7 mouse cellular contexts compared by ENCODE assay signal in genomic region chr13:18218566-18219234, GRCm38 (mm10).
DNase-seq lines count a peak whose midpoint lies in the region; ATAC-seq and TF ChIP-seq lines count a peak whose summit lies in the region.

No protein-coding gene starts in this region.

- peak; percentile 40 for DNase-seq in lung, embryonic 14.5 days
- no peak for DNase-seq in lung, postnatal 36 days
- DNase-seq in embryo, embryonic 10 days (ENCODE audit: low spot score): peak; percentile 72
- peak; percentile 89 for DNase-seq in kidney, postnatal 0 days (ENCODE audit: low spot score)
- DNase-seq in urinary bladder, adult 2 months (ENCODE audit: low spot score): no peak

- no peaks in the 10 kb centered on the region; the same call in 1 of the 2 replicates for H3K4me1 ChIP-seq in lung, embryonic 14.5 days (ENCODE audit: insufficient read depth)
- H3K4me1 ChIP-seq in heart, embryonic 13.5 days: peaks cover 6% of the 10 kb centered on the region
- no peaks in the 10 kb centered on the region for H3K4me1 ChIP-seq in kidney, postnatal 0 days (replicated peaks; ENCODE audit: insufficient read depth, low read length)
- peaks cover 6% of the 10 kb centered on the region for H3K4me1 ChIP-seq in neural tube, embryonic 12.5 days

- no peak overlapping the region for H3K4me3 ChIP-seq in lung, embryonic 14.5 days (ENCODE audit: low read depth, low read length)
- H3K4me3 ChIP-seq in heart, embryonic 13.5 days: peak overlapping the region; percentile 26; the same call in 1 of the 2 replicates
- H3K4me3 ChIP-seq in kidney, postnatal 0 days (replicated peaks; ENCODE audit: low read depth, low read length): no peak overlapping the region
- no peak overlapping the region for H3K4me3 ChIP-seq in neural tube, embryonic 12.5 days

- 7% methylated on average over 22 of the region's 22 CpGs for WGBS in lung, embryonic 14.5 days
- WGBS in heart, embryonic 13.5 days: 7% methylated on average over 22 of the region's 22 CpGs
- WGBS in kidney, postnatal 0 days: 4% methylated on average over 22 of the region's 22 CpGs
- 6% methylated on average over 22 of the region's 22 CpGs for WGBS in neural tube, embryonic 12.5 days

- H3K4me2 ChIP-seq in lung, embryonic 14.5 days: no peak overlapping the region
- H3K4me2 ChIP-seq in heart, embryonic 13.5 days: peak overlapping the region; percentile 63
- 0 out of 2 replicates have a peak overlapping the region, but pooled peaks have one; percentile 25 for H3K4me2 ChIP-seq in kidney, postnatal 0 days (ENCODE audit: low read length)
- H3K4me2 ChIP-seq in neural tube, embryonic 12.5 days (replicated peaks): peak overlapping the region; percentile 47

- peak; percentile 44; the same call in 1 of the 2 replicates for ATAC-seq in lung, embryonic 14.5 days (ENCODE audit: insufficient read depth)
- ATAC-seq in heart, embryonic 13.5 days (ENCODE audit: extremely low read depth, insufficient number of reproducible peaks, low FRiP score, low TSS enrichment): no peak
- ATAC-seq in kidney, postnatal 0 days (replicated peaks; ENCODE audit: low FRiP score, low read depth): peak; percentile 89
- peak; percentile 95 for ATAC-seq in neural tube, embryonic 12.5 days (ENCODE audit: low FRiP score, low read depth)

- no peaks in the 10 kb centered on the region for H3K36me3 ChIP-seq in lung, embryonic 14.5 days (ENCODE audit: insufficient read depth)
- H3K36me3 ChIP-seq in heart, embryonic 13.5 days: no peaks in the 10 kb centered on the region
- H3K36me3 ChIP-seq in kidney, postnatal 0 days (ENCODE audit: insufficient read depth, low read length): no peaks in the 10 kb centered on the region
- no peaks in the 10 kb centered on the region for H3K36me3 ChIP-seq in neural tube, embryonic 12.5 days

- H3K9me3 ChIP-seq in lung, embryonic 14.5 days (ENCODE audit: low read depth, low read length): no peaks in the 10 kb centered on the region
- no peaks in the 10 kb centered on the region for H3K9me3 ChIP-seq in heart, embryonic 13.5 days
- H3K9me3 ChIP-seq in kidney, postnatal 0 days (replicated peaks; ENCODE audit: low read length): no peaks in the 10 kb centered on the region
- H3K9me3 ChIP-seq in neural tube, embryonic 12.5 days: no peaks in the 10 kb centered on the region

- H3K27ac ChIP-seq in lung, embryonic 14.5 days (ENCODE audit: low read depth): no peak overlapping the region
- H3K27ac ChIP-seq in heart, embryonic 13.5 days (replicated peaks): no peak overlapping the region
- H3K27ac ChIP-seq in kidney, postnatal 0 days: no peak overlapping the region
- no peak overlapping the region for H3K27ac ChIP-seq in neural tube, embryonic 12.5 days

- no peak overlapping the region for H3K9ac ChIP-seq in lung, embryonic 14.5 days
- peak overlapping the region; percentile 63 for H3K9ac ChIP-seq in heart, embryonic 13.5 days
- H3K9ac ChIP-seq in kidney, postnatal 0 days (ENCODE audit: low read depth, low read length): no peak overlapping the region
- no peak overlapping the region for H3K9ac ChIP-seq in neural tube, embryonic 12.5 days

- TF ChIP-seq CTCF in lung, embryonic 14.5 days (IDR thresholded peaks at IDR 0.05; ENCODE audit: low read depth): peak; percentile 38
- peak; percentile 50; the same call in 1 of the 2 replicates for TF ChIP-seq CTCF in kidney, postnatal 0 days (IDR thresholded peaks at IDR 0.05; ENCODE audit: low read depth)

- H3K27me3 ChIP-seq in lung, embryonic 14.5 days (ENCODE audit: insufficient read depth, low read length): no peaks in the 10 kb centered on the region
- H3K27me3 ChIP-seq in heart, embryonic 13.5 days (replicated peaks): 0 out of 2 replicates have a peak, but pooled peaks cover 5% of the 10 kb centered on the region
- H3K27me3 ChIP-seq in kidney, postnatal 0 days (ENCODE audit: insufficient read depth, low read length): no peaks in the 10 kb centered on the region
- 0 out of 2 replicates have a peak, but pooled peaks cover 3% of the 10 kb centered on the region for H3K27me3 ChIP-seq in neural tube, embryonic 12.5 days (replicated peaks)

Comparison
In these comparisons a context has a peak if more than half of its experiments do, and no peak if none do; other contexts are left out.
1. DNase-seq: peak in lung, embryonic 14.5 days (single experiment), embryo, embryonic 10 days (single experiment) and kidney, postnatal 0 days (single experiment); none in lung, postnatal 36 days (single experiment) and urinary bladder, adult 2 months (single experiment).